Mouse (Mus musculus) B cell, adult 2 months (primary cell): ENCODE results near the gene Ppp2r2c.
A peak's percentile ranks its signal among the peaks of the same experiment; 100 is the strongest.
"Not testable (repeated sequence)": the region's sequence is repeated elsewhere in the genome, so short reads cannot be mapped to it uniquely, and the experiment has no call there.

ENCODE experiments used
- DNase-seq, 2 experiments: peaks; one replicate each; pipeline ENCODE4 v3.0.0; 2022

Ppp2r2c gene

GRCm38 (mm10) chr5:36935486-36936473 lies 67.5 kb downstream of the Ppp2r2c start:
- no peak for DNase-seq

GRCm38 (mm10) chr5:36936548-36936947 lies 68.2 kb downstream of the Ppp2r2c start:
- DNase-seq = no peak

- DNase-seq = no peak
Observed at GRCm38 (mm10) chr5:36938021-36938420, 69.7 kb downstream of the Ppp2r2c start.

- not testable (repeated sequence) for DNase-seq
Observed at GRCm38 (mm10) chr5:36938991-36939390, 70.7 kb downstream of the Ppp2r2c start.

GRCm38 (mm10) chr5:36942446-36942845 lies 74.1 kb downstream of the Ppp2r2c start:
- no peak for DNase-seq

GRCm38 (mm10) chr5:36944552-36944951 lies 76.2 kb downstream of the Ppp2r2c start:
- no peak for DNase-seq

GRCm38 (mm10) chr5:36945102-36945701 lies 76.9 kb downstream of the Ppp2r2c start:
- DNase-seq = no peak

- DNase-seq = no peak
Observed at GRCm38 (mm10) chr5:36945713-36946112, 77.4 kb downstream of the Ppp2r2c start.

- peak; percentile 75 to 76 for DNase-seq
Observed at GRCm38 (mm10) chr5:36946445-36946844, 78.1 kb downstream of the Ppp2r2c start.

GRCm38 (mm10) chr5:36948831-36949230 lies 80.5 kb downstream of the Ppp2r2c start:
- peak; percentile 83 to 84 for DNase-seq

- DNase-seq = peak; percentile 36 to 41
Observed at GRCm38 (mm10) chr5:36950871-36951270, 82.6 kb downstream of the Ppp2r2c start.

GRCm38 (mm10) chr5:36952311-36952710 lies 84.0 kb downstream of the Ppp2r2c start:
- DNase-seq = no peak

GRCm38 (mm10) chr5:36955366-36955765 lies 87.1 kb downstream of the Ppp2r2c start:
- peak; percentile 64 to 68 for DNase-seq

GRCm38 (mm10) chr5:36958837-36959236 lies 90.5 kb downstream of the Ppp2r2c start:
- DNase-seq = peak; percentile 79 to 80

GRCm38 (mm10) chr5:36960501-36960900 lies 92.2 kb downstream of the Ppp2r2c start:
- DNase-seq = no peak

- DNase-seq = no peak
Observed at GRCm38 (mm10) chr5:36971587-36971986, 103.3 kb downstream of the Ppp2r2c start.

- DNase-seq = no peak
Observed at GRCm38 (mm10) chr5:36975336-36975735, 107.0 kb downstream of the Ppp2r2c start.

GRCm38 (mm10) chr5:36977809-36978208 lies 109.5 kb downstream of the Ppp2r2c start:
- DNase-seq = no peak

GRCm38 (mm10) chr5:36979001-36979400 lies 110.7 kb downstream of the Ppp2r2c start:
- DNase-seq = peak in 1 of 2 experiments; percentile 12

GRCm38 (mm10) chr5:36979631-36980030 lies 111.3 kb downstream of the Ppp2r2c start:
- peak; percentile 37 to 50 for DNase-seq

GRCm38 (mm10) chr5:36982271-36982670 lies 114.0 kb downstream of the Ppp2r2c start:
- DNase-seq = no peak

- DNase-seq = no peak
Observed at GRCm38 (mm10) chr5:36986617-36987016, 118.3 kb downstream of the Ppp2r2c start.

GRCm38 (mm10) chr5:36988124-36988780 lies 119.9 kb downstream of the Ppp2r2c start:
- peak in 1 of 2 experiments; percentile 11 for DNase-seq
